Mouse (Mus musculus) testis, adult 2 months (tissue): ENCODE results near the gene Enah. TPM values are rescaled to one million over a fixed set of nuclear protein-coding genes. Genes with fewer than 3 reads are reported as not detected.

Experiments
- H3K27ac ChIP-seq: fragments of 200-500 bp; 2 replicates; pipeline ENCODE4 v1.5.1; 2012; ENCODE audit warnings: low read depth, low read length; ENCODE audit not compliant: control insufficient read depth, insufficient read depth
- H3K27me3 ChIP-seq: fragments of 200-500 bp; 2 replicates; pipeline ENCODE4 v1.6.1; 2012; ENCODE audit warnings: mild to moderate bottlenecking, low read length, moderate library complexity; ENCODE audit not compliant: control insufficient read depth, insufficient read depth
- H3K36me3 ChIP-seq: fragments of 200-500 bp; 2 replicates; pipeline ENCODE4 v1.6.1; 2012; ENCODE audit warnings: mild to moderate bottlenecking, low read length; ENCODE audit not compliant: control insufficient read depth, insufficient read depth
- H3K4me1 ChIP-seq: fragments of 200-500 bp; 2 replicates; pipeline ENCODE4 v1.6.1; 2012; ENCODE audit warnings: low read length; ENCODE audit not compliant: control insufficient read depth, insufficient read depth
- H3K4me3 ChIP-seq: fragments of 200-500 bp; 2 replicates; pipeline ENCODE4 v1.5.1; 2012; ENCODE audit warnings: low read depth, mild to moderate bottlenecking, low read length, moderate library complexity, mixed read lengths; ENCODE audit not compliant: control insufficient read depth
- CTCF ChIP-seq: fragments of 200-500 bp; IDR thresholded peaks from 2 replicates; pipeline ENCODE4 v1.5.1; 2012; ENCODE audit warnings: low read depth, mild to moderate bottlenecking, inconsistent platforms, low read length, moderate library complexity; ENCODE audit not compliant: control insufficient read depth, insufficient read depth, insufficient replicate concordance
- POLR2A ChIP-seq: fragments of 200-500 bp; IDR thresholded peaks from 2 replicates; pipeline ENCODE4 v1.6.1; 2012; ENCODE audit warnings: low read depth, mild to moderate bottlenecking, inconsistent platforms, low read length, moderate library complexity; ENCODE audit not compliant: control insufficient read depth
- polyA plus RNA-seq: library from polyadenylated mRNA; depleted of rRNA; stranded (reverse); fragments of >200 nt; gene quantifications from 2 replicates; pipeline ENCODE4 v1.2.3, GENCODE M21; 2012; rRNA removed

The Enah gene
- polyA plus RNA-seq, result 50.5 and 54.0 TPM in 2 replicates

DNA sequence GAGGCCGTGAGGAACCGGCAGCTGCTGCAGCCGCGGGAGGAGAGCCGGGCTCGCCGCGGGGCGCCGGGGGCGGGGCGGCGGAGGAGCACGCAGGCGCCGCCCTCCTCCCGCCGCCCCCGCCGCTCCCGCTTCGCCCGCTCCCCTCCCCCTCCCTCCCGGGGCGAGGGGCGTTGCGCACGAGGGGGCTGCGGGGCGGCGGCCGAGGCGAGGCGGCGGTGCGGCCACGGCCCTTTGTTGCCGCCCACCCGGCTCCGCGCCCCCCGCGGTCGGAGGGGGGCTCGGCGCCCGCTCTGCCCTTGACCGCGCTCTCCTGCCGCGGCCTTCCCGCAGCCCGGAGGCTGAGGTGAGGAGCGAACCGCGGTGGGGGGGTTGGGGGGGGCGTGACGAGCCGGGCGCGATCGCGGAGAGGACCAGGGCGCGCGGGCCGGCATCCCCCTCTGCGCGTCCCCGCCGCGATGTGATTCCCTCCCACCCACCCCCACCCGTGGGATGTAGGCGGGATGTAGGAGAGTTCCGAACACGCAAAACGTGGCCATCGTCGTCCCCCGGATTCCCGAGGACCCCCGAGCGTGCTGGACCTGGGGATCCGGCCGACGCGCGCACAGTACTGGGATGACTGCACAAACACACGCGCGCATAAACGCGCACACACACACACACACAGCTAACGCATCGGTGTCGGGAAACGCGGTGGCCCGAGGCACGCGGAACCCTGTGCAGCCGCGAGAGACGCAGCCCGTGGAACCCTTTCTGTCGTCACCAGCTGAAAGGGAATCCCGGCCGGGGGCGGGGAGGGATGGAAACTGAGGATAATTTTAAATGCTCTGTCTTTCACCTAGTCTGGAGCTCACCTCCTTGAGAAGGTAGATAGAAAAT, at the start of gene Enah:
Gene Enah (minus strand): TSS at position 65 of the 876 bp plus-strand sequence.
- Histone ChIP-seq H3K4me3 (peak within 1 kb of the TSS; percentile 91), H3K4me1 (peaks cover 2% of the 10 kb centered on the region; the same call in 1 of the 2 replicates)
- TF ChIP-seq POLR2A, result peak; percentile 45
- TF ChIP-seq CTCF, result no peak

DNA sequence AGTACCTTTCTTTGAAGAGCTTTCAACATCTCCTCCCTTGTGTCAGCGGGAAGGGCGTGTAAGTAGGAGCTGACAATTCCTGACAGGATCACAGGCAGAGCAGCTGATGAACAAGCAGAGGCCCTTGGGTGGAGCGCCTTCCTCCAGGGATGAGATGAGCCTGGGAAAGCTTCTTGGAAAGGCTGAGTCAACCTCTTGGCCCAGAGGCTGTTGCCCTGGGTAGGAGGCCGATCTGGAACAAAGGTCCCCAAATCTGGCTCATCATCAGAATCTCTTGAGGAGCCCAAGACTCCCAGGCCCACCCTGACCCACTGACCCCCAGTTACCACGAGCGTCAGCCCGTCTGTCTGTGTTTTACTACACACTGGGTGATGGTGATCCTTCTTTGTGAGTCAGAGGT, 48.3 kb upstream of the Enah start:
- Histone ChIP-seq H3K27ac (no peak overlapping the region), H3K4me1 (no peaks in the 10 kb centered on the region), H3K36me3 (no peaks in the 10 kb centered on the region), H3K27me3 (no peaks in the 10 kb centered on the region), H3K4me3 (no peak overlapping the region)
- no peak for TF ChIP-seq POLR2A
- TF ChIP-seq CTCF, result no peak

More for the DNA sequence above, at the start of gene Enah:
- H3K27me3 ChIP-seq, result no peaks in the 10 kb centered on the region
- H3K27ac ChIP-seq, result peak within 1 kb of the TSS; percentile 85
- H3K36me3 ChIP-seq, result no peaks in the 10 kb centered on the region

DNA sequence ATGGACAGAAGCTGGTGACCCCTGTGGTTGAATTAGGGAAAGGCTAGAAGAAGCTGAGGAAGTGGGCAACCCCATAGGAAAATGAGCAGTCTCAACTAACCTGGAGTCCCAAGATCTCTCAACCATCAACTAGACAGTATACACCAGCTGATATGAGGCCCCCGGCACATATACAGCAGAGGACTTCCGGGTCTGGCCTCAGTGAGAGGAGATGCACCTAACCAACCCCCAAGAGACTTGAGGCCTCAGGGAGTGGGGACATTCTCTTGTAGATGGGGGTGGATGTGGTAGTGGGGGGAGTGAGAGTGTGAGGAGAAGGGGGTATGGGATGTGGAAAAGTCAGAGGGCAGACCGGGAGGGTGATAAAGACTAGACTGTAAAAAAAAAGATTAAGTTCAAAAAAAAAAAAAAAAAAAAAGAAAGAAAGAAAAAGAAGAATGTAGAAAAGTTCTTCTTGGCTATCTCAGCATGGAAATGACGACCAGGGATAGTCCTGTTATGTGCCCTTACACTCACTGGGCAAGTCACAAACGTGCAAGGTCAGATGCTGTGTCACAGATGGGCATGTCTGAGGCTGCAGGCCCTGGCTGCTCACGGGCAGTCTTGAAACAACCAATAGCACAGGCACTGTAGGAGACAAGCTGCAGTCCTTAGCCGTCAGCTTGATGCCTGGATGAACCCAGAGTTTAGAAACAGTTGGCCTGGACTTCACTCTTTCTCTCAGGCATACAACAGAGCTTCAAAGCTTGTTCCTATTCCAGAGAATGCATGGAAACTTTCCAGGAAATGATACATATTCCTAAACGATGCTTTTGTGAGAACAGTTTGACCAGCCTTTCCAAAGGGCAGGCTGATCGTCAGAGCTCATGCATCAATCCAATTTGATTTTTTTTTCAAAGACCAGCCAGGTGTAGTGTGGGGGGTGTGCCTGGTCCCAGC, 47.0 kb upstream of the Enah start:
- no peak overlapping the region for H3K4me3 ChIP-seq
- H3K4me1 ChIP-seq, result no peaks in the 10 kb centered on the region
- TF ChIP-seq CTCF (no peak), POLR2A (no peak)
- no peaks in the 10 kb centered on the region for H3K36me3 ChIP-seq
- H3K27me3 ChIP-seq, result no peaks in the 10 kb centered on the region
- no peak overlapping the region for H3K27ac ChIP-seq

DNA sequence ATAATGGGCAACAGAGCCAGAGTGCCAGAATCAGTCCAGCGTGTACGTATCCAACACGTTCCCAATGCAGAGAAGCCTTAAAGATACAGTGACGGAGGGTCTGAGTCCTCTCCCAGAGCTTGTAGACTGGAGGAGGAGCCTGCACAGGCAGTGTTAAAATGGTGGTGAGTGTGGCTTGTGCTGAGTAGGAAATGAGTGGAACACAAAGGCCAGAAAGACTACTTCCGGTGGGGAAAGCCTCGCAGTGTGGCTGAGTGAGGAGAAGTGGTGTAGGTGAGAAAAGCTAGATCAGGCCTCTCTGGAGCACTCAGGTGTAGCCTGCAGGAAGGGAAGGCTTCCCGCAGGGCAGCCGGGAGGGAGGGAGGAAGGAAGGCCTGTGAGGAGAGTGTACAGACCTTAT, 43.9 kb upstream of the Enah start:
- H3K4me3 ChIP-seq, result no peak overlapping the region
- no peaks in the 10 kb centered on the region for H3K27me3 ChIP-seq
- H3K4me1 ChIP-seq, result no peaks in the 10 kb centered on the region
- no peak overlapping the region for H3K27ac ChIP-seq
- TF ChIP-seq CTCF (no peak), POLR2A (no peak)
- no peaks in the 10 kb centered on the region for H3K36me3 ChIP-seq

DNA sequence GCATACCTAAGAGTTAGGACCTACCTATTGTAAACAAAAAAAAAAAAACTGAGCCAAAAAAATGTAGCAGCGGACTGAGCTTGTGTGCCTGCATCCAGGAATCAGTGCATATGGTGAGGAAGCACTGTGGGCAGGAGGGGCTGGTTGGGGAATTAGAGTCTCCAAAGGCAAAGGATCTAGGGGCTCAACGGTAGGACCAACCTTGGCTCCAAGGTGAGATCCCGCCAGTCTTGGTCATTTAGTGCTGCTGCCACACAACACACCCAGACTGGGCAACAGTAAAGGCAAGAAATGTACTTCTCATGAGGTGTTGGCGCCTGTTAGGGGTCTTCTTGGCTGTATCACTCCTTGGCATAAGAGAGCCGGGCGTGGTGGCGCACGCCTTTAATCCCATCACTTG, 43.0 kb upstream of the Enah start:
- TF ChIP-seq CTCF (no peak), POLR2A (no peak)
- Histone ChIP-seq H3K4me1 (no peaks in the 10 kb centered on the region), H3K27me3 (no peaks in the 10 kb centered on the region), H3K4me3 (no peak overlapping the region), H3K36me3 (no peaks in the 10 kb centered on the region), H3K27ac (no peak overlapping the region)

DNA sequence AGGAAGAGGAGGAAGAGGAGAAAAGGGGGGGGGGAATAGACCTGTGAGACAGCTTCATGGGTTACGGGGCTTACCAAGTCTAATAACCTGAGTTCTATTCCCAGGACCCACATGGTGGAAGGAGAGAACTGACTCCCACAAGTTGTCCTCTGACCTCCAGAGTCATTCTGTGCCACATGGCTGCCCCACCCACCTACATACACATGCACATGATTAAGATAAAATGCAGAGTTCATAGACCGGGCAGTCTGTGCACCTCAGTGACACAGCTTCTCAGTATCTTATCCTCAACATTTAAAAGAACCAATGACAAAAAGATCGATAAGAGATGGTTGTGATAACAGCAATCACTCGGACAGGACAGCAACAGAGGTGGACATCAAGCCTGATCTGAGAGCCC, 41.4 kb upstream of the Enah start:
- H3K4me1 ChIP-seq, result no peaks in the 10 kb centered on the region
- H3K4me3 ChIP-seq, result no peak overlapping the region
- no peaks in the 10 kb centered on the region for H3K36me3 ChIP-seq
- no peak for TF ChIP-seq CTCF
- no peak overlapping the region for H3K27ac ChIP-seq
- no peaks in the 10 kb centered on the region for H3K27me3 ChIP-seq

DNA sequence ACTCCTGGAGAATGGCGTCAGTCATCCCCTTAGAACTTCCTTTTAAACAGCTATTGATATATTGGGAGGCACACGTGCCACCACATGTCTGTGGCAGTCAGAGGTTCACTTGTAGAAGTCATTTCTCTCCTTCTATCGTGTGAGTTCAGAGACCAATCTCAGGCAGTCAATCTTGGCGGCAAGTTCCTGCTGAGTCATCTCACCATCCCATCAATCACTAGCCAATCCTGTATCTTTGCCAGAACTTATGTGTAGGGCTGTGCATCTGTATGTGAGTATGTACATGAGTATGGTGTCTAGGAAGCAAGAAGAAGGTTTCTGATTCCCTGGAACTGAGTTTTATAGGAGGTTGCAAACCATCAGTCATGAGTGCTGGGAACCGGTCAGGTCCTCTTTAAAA, 40.0 kb upstream of the Enah start:
- Histone ChIP-seq H3K27ac (no peak overlapping the region), H3K4me3 (no peak overlapping the region), H3K36me3 (no peaks in the 10 kb centered on the region), H3K27me3 (no peaks in the 10 kb centered on the region), H3K4me1 (peaks cover 2% of the 10 kb centered on the region)
- TF ChIP-seq CTCF, result no peak
- no peak for TF ChIP-seq POLR2A
